Mouse (Mus musculus) forebrain, embryonic 10.5 days (tissue): ENCODE data around the gene Pdzk1ip1. TPM values are rescaled to one million over a fixed set of nuclear protein-coding genes. Genes with fewer than 3 reads are reported as not detected.

Source experiments
- DNase-seq: peaks from one replicate; pipeline ENCODE4 v3.0.0-alpha.2; 2017; ENCODE audit warnings: low spot score; ENCODE audit errors: extremely low spot score
- H3K27ac ChIP-seq: fragments of 300-500 bp; sonication (generic); 2 replicates; pipeline ENCODE4 v1.5.1; 2016; ENCODE audit warnings: mild to moderate bottlenecking
- H3K27me3 ChIP-seq: fragments of 300-500 bp; sonication (generic); 2 replicates; pipeline ENCODE4 v1.6.1; 2016; ENCODE audit warnings: mild to moderate bottlenecking; ENCODE audit not compliant: poor library complexity, severe bottlenecking
- H3K36me3 ChIP-seq: fragments of 300-500 bp; sonication (generic); replicated peaks from 2 replicates; pipeline ENCODE4 v1.6.1; 2016; ENCODE audit warnings: mild to moderate bottlenecking, moderate library complexity
- H3K4me1 ChIP-seq: fragments of 300-500 bp; sonication (generic); 2 replicates; pipeline ENCODE4 v1.6.1; 2016
- H3K4me3 ChIP-seq: fragments of 300-500 bp; sonication (generic); 2 replicates; pipeline ENCODE4 v1.5.1; 2016; ENCODE audit warnings: mild to moderate bottlenecking, moderate library complexity
- H3K9me3 ChIP-seq: fragments of 300-500 bp; sonication (generic); 2 replicates; pipeline ENCODE4 v1.6.1; 2016; ENCODE audit warnings: mild to moderate bottlenecking, moderate library complexity
- WGBS: fragments of 180-500 bp; shearing (Covaris S2); methylation state at CpG from one replicate; pipeline ENCODE4 v1.1.7; 2016; 5-methylcytosine and 5-hydroxymethylcytosine counted together
- polyA plus RNA-seq: library from polyadenylated mRNA; unstranded; fragments of >200 nt; fragmentation: Nextera tagmentation; extraction: Ambion mirVana; gene quantifications from 2 replicates; pipeline ENCODE4 v1.2.1, GENCODE M21; 2016

The Pdzk1ip1 gene
- polyA plus RNA-seq, 1 experiment from 2014 or later, result 12.6 TPM

DNA sequence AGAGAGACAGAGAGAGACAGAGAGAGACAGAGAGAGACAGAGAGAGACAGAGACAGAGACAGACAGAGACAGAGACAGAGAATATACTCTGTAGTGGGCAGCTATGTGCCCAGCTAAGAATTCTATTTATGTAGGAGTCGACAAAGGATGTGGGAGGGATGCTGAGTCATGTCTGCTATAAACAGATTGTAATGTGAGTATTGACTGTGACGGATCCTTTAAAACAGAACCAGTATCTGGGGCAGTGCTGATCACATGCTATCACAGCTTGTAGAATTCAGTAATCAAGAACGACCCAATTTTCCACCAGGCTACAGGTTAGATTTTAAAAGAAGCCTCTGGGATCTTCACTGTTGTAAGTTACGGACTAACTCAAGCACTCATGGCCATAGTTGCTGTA is 15.0 kb downstream of the Pdzk1ip1 start:
- no peaks in the 10 kb centered on the region for H3K36me3 ChIP-seq
- H3K27me3 ChIP-seq, result peaks cover 12% of the 10 kb centered on the region; the same call in 1 of the 2 replicates
- DNase-seq, result no peak
- no peaks in the 10 kb centered on the region for H3K9me3 ChIP-seq
- no peaks in the 10 kb centered on the region for H3K4me1 ChIP-seq
- no peak overlapping the region for H3K4me3 ChIP-seq
- WGBS, result 76% methylated on average over 4 of the region's 4 CpGs
- no peak overlapping the region for H3K27ac ChIP-seq

DNA sequence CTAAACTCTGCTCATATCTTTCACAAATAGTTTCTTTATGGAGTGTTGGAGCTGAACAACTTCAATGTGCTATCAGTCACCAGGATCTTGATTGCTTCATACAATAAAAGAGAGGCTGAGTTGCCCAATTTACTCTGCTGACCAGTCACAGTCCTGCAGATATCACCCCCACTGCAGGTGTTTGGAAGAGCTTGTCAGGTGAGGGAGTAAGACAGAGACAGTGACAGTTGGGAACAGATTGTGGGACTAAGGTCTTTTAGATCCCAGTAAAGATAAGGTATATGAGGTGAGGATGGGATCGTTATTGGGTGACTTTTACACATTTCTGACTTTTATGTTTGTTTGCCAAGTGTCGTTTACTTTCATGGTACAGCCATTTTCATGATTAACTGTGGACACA is 22.7 kb downstream of the Pdzk1ip1 start:
- H3K4me3 ChIP-seq, result no peak overlapping the region
- 69% methylated on average over 2 of the region's 2 CpGs for WGBS
- DNase-seq, result no peak
- no peak overlapping the region for H3K27ac ChIP-seq
- no peaks in the 10 kb centered on the region for H3K27me3 ChIP-seq
- H3K36me3 ChIP-seq, result no peaks in the 10 kb centered on the region
- H3K9me3 ChIP-seq, result no peaks in the 10 kb centered on the region
- no peaks in the 10 kb centered on the region for H3K4me1 ChIP-seq

DNA sequence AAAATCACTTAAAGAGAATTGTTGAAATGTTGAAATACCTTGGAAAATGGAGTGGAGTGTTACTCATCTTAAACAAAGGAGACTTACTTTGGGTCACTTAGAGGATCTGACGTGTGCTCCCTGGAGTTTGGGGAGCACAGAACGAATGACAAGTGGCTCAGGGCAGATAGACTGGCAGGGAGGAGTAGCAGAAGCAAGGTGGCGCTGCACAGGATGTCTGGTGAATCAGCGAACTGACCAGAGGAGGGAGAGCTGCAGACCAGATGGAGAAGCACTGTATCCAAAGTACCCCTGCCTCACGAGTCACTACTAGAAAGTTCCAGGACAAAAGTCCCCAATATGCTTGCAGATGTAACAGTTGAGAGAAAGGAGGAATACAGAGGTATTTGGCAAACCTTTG is 24.8 kb downstream of the Pdzk1ip1 start:
- Histone ChIP-seq H3K36me3 (no peaks in the 10 kb centered on the region), H3K9me3 (no peaks in the 10 kb centered on the region), H3K4me3 (no peak overlapping the region), H3K4me1 (no peaks in the 10 kb centered on the region), H3K27ac (no peak overlapping the region), H3K27me3 (no peaks in the 10 kb centered on the region)
- no peak for DNase-seq
- WGBS, result 23% methylated on average over 5 of the region's 5 CpGs

DNA sequence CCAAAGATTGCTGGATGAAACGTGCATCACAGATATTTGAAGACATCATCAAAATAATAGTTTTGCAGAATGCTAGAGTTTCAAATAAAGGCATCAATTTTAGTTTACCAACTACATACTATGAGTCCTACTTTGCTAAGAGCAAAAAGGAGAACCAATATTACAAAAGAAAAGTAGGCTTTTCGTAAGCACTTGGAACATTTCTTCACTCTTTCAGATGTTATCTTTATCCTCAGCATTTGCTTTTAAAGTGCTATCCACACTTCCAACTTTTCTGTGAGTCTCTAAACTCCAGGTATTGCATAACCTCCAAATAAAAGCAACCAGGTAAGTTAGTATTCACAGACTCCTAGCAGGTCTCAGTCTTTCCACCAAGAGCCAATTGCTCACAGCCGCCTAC is 31.1 kb downstream of the Pdzk1ip1 start:
- Histone ChIP-seq H3K4me1 (no peaks in the 10 kb centered on the region), H3K36me3 (no peaks in the 10 kb centered on the region), H3K4me3 (no peak overlapping the region), H3K27ac (no peak overlapping the region), H3K9me3 (no peaks in the 10 kb centered on the region), H3K27me3 (no peaks in the 10 kb centered on the region)
- 88% methylated on average over 3 of the region's 3 CpGs for WGBS
- DNase-seq, result no peak

DNA sequence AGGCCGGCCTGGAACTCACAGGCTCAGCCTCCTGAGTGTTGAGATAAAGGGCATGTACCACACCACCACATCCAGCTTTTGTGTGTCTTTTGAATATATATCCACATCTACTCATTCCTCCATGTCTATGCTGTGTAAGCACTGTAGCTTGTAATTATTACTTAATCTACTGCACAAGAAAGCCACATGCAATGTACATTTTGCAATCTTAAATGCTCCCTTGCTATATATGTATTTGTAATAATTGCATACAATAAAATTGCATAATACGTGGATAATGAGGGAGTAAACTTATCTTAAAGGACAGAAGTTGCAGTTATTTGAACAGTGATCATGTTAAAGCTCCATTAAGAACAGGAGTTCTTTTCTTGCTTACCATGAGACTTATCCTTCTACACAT is 32.7 kb downstream of the Pdzk1ip1 start:
- H3K4me1 ChIP-seq, result no peaks in the 10 kb centered on the region
- no peaks in the 10 kb centered on the region for H3K36me3 ChIP-seq
- no peaks in the 10 kb centered on the region for H3K9me3 ChIP-seq
- no peak for DNase-seq
- no peaks in the 10 kb centered on the region for H3K27me3 ChIP-seq
- no peak overlapping the region for H3K4me3 ChIP-seq
- H3K27ac ChIP-seq, result no peak overlapping the region
- WGBS, result 87% methylated on average over 2 of the region's 2 CpGs

DNA sequence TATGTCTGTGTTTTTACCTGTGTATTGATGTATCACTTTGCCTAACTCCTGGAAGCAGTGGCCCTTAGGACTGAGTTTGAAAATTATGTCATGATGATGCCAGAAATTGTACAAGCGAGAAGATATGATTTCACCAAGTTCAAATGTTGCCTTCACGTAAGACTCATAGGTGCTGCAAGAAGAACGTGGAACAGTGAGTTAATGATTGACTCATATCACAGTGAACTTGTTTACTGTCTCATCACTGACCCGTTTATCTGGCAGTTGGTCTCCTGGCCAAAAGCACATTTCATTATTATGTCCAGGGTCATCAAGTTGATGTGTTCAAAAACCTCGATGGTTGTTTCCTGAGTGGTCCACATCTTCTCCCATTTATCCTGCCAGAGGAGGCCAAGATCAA is 33.1 kb downstream of the Pdzk1ip1 start:
- Histone ChIP-seq H3K9me3 (no peaks in the 10 kb centered on the region), H3K4me3 (no peak overlapping the region), H3K4me1 (no peaks in the 10 kb centered on the region), H3K27ac (no peak overlapping the region), H3K36me3 (no peaks in the 10 kb centered on the region), H3K27me3 (no peaks in the 10 kb centered on the region)
- WGBS, result 88% methylated on average over 5 of the region's 5 CpGs
- no peak for DNase-seq

- no peaks in the 10 kb centered on the region for H3K36me3 ChIP-seq
- H3K27ac ChIP-seq, result no peak overlapping the region
- H3K4me1 ChIP-seq, result no peaks in the 10 kb centered on the region
- 77% methylated on average over 2 of the region's 2 CpGs for WGBS
- no peak overlapping the region for H3K4me3 ChIP-seq
- no peaks in the 10 kb centered on the region for H3K27me3 ChIP-seq
- no peak for DNase-seq
- H3K9me3 ChIP-seq, result no peaks in the 10 kb centered on the region
These were observed 35.0 kb downstream of the Pdzk1ip1 start for GRCm38 (mm10) chr4:115123507-115123906.

DNA sequence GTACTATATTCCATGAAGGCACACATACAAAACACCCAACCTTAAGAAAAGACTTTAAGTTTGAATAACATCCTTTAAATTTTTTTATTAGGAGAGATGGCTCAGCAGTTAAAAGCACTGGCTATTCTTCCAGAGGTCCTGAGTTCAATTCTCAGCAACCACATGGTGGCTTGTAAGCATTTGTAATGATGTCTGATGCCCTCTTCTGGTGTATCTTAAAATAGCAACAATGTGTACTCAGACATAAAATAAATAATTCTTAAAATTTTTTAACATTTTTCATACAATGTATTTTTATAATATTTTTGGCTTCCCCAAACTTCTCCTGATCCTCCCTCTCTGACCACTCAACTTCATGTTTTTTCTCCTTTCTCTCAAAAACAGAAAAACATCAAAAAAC is 36.2 kb downstream of the Pdzk1ip1 start:
- no peak overlapping the region for H3K4me3 ChIP-seq
- no peaks in the 10 kb centered on the region for H3K27me3 ChIP-seq
- H3K36me3 ChIP-seq, result no peaks in the 10 kb centered on the region
- no peaks in the 10 kb centered on the region for H3K4me1 ChIP-seq
- no peak for DNase-seq
- H3K9me3 ChIP-seq, result no peaks in the 10 kb centered on the region
- no peak overlapping the region for H3K27ac ChIP-seq

GRCm38 (mm10) chr4:115133085-115133484 is 44.6 kb downstream of the Pdzk1ip1 start:
- no peak for DNase-seq
- H3K27me3 ChIP-seq, result peaks cover 33% of the 10 kb centered on the region
- 7% methylated on average over 5 of the region's 5 CpGs for WGBS
- H3K36me3 ChIP-seq, result no peaks in the 10 kb centered on the region
- no peak overlapping the region for H3K27ac ChIP-seq
- peaks cover 10% of the 10 kb centered on the region for H3K4me1 ChIP-seq
- H3K9me3 ChIP-seq, result no peaks in the 10 kb centered on the region
- H3K4me3 ChIP-seq, result peak overlapping the region; percentile 55

DNA sequence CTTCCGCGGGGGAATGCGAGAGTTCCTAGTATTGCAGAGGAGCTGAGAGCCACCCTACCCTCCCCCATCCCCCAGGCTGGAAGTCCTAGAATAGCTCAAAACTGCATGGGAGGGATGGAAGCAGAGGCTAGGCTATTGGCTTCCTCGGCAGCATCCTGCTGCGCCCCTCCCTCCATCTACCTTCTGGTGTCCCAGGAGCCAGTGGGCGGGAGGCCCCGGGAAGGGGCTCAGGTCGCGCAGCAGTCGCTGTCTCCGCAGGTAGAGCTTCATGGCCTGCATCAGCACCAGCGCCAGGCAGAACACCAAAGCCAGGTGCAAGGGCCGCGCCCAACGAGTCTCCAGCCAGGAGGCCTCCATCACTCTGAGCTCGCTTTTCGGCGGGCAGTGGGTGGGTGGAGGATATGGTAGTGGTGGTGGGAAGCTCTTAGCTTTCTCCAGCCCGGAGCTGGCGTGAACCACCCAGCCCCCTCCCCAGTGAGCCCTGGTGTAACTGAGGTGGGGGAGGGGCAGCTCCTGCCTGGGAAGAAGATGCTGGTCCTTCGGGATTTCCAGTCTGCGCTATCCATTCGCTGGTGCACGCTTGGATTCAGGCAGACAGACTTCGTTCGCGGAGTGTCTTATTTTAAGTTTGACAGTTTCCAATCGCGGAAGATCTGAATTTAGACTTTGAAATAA is 45.2 kb downstream of the Pdzk1ip1 start, which contains the start of gene Cyp4x1:
Gene Cyp4x1, minus strand, starts transcription at position 661 of the 675 bp plus-strand sequence.
- no peaks in the 10 kb centered on the region for H3K36me3 ChIP-seq
- peak within 1 kb of the TSS; percentile 55 for H3K4me3 ChIP-seq
- 1% methylated on average over 29 of the region's 29 CpGs for WGBS
- H3K27me3 ChIP-seq, result peaks cover 33% of the 10 kb centered on the region
- H3K4me1 ChIP-seq, result peaks cover 10% of the 10 kb centered on the region
- DNase-seq, result peak; percentile 30
- H3K9me3 ChIP-seq, result no peaks in the 10 kb centered on the region
- peak within 1 kb of the TSS; percentile 51; the same call in 1 of the 2 replicates for H3K27ac ChIP-seq

DNA sequence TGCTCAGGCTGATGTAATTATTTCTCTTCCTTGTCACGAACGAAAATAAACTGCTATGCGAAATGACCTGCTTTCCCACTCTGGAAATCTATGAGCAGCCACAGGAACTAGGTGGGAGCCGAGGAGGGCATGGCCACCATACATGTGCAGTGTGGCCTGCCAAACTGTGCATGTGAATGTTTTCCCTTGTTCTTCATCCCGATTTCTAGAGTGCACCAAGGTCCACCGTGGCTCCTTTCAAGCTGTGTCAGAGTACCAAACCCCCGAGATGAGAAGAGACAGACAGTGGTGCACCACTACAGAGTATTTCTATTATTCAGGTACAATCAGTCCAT is 45.8 kb downstream of the Pdzk1ip1 start:
- Histone ChIP-seq H3K27ac (no peak overlapping the region), H3K9me3 (no peaks in the 10 kb centered on the region), H3K4me1 (peaks cover 10% of the 10 kb centered on the region), H3K4me3 (peak overlapping the region; percentile 55), H3K27me3 (peaks cover 33% of the 10 kb centered on the region), H3K36me3 (no peaks in the 10 kb centered on the region)
- no peak for DNase-seq
- 16% methylated on average over 7 of the region's 7 CpGs for WGBS
